In the genomic region with DNA sequence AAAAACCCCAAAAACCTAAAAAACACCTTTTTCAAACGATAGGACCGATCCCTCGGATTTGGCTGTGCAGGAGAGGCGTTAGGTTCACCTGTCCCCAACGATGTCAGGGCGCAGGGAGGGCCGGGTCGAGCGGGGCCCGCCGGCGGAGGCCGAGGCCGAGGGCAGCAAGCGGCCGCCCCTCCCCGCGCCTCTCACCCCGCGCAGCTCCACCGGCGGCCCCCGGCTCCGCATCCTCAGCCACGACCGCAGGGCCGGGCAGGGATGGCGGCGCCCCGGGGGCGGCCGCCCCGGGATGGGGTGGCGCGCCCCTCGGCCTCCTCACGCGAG, we compare ENCODE assay signal across 8 mouse cellular contexts. TPM values are rescaled to one million over a fixed set of nuclear protein-coding genes. Genes with fewer than 3 reads are reported as not detected.
A peak's percentile ranks its signal among the peaks of the same experiment; 100 is the strongest.
DNase-seq lines count a peak whose midpoint lies in the region; ATAC-seq and TF ChIP-seq lines count a peak whose summit lies in the region.

No protein-coding gene starts in this region.

- no peaks in the 10 kb centered on the region for H3K27me3 ChIP-seq in limb, embryonic 11.5 days (ENCODE audit: control insufficient read depth, insufficient read depth, low read length)
- no peaks in the 10 kb centered on the region for H3K27me3 ChIP-seq in neural tube, embryonic 15.5 days (replicated peaks)

- DNase-seq in lung, adult 2 months, result no peak
- no peak for DNase-seq in lung, postnatal 10 days
- DNase-seq in limb, embryonic 11.5 days (ENCODE audit: low spot score), result no peak
- no peak for DNase-seq in cerebellum, postnatal 25 days
- no peak for DNase-seq in ovary, postnatal 14 days (ENCODE audit: low spot score)
- DNase-seq in B cell, adult 2 months, result no peak

- peak overlapping the region; percentile 100 for H3K4me2 ChIP-seq in limb, embryonic 11.5 days (ENCODE audit: low read depth, severe bottlenecking)
- peak overlapping the region; percentile 89 for H3K4me2 ChIP-seq in neural tube, embryonic 15.5 days

- peak; percentile 72; the same call in 1 of the 2 replicates for ATAC-seq in limb, embryonic 11.5 days (ENCODE audit: insufficient number of reproducible peaks, low FRiP score, low TSS enrichment, low read depth)
- ATAC-seq in neural tube, embryonic 15.5 days (ENCODE audit: low FRiP score), result peak; percentile 65; the same call in 1 of the 2 replicates

- TF ChIP-seq CTCF in lung, adult 2 months (IDR thresholded peaks at IDR 0.05; ENCODE audit: insufficient read depth, low read length), result no peak
- no peak for TF ChIP-seq CTCF in embryonic fibroblast, embryonic 13.5 days (IDR thresholded peaks at IDR 0.05; ENCODE audit: borderline replicate concordance, insufficient read depth, low read length)

- 1% methylated on average over 38 of the region's 38 CpGs for WGBS in lung, adult 2 months
- WGBS in limb, embryonic 11.5 days, result 0% methylated on average over 27 of the region's 38 CpGs
- WGBS in neural tube, embryonic 15.5 days, result 0% methylated on average over 30 of the region's 38 CpGs

- H3K9ac ChIP-seq in limb, embryonic 11.5 days (ENCODE audit: low read length), result peak overlapping the region; percentile 79
- peak overlapping the region; percentile 82 for H3K9ac ChIP-seq in neural tube, embryonic 15.5 days (replicated peaks)

- H3K27ac ChIP-seq in embryonic fibroblast, embryonic 13.5 days (ENCODE audit: insufficient read depth, low read length), result no peak overlapping the region
- H3K27ac ChIP-seq in limb, embryonic 11.5 days (replicated peaks; ENCODE audit: low read depth, low read length), result no peak overlapping the region
- H3K27ac ChIP-seq in neural tube, embryonic 15.5 days (replicated peaks), result peak overlapping the region; percentile 95

- H3K36me3 ChIP-seq in limb, embryonic 11.5 days (ENCODE audit: control insufficient read depth, insufficient read depth, low read length), result no peaks in the 10 kb centered on the region; the same call in 1 of the 2 replicates
- peaks cover 14% of the 10 kb centered on the region for H3K36me3 ChIP-seq in neural tube, embryonic 15.5 days

- H3K4me3 ChIP-seq in lung, adult 2 months (replicated peaks; ENCODE audit: extremely low read depth, low read depth, low read length), result peak overlapping the region; percentile 79
- H3K4me3 ChIP-seq in embryonic fibroblast, embryonic 13.5 days (ENCODE audit: insufficient read depth, low read length), result peak overlapping the region; percentile 57
- peak overlapping the region; percentile 89 for H3K4me3 ChIP-seq in limb, embryonic 11.5 days (ENCODE audit: low read depth, low read length)
- peak overlapping the region; percentile 80 for H3K4me3 ChIP-seq in neural tube, embryonic 15.5 days (replicated peaks)

- no peak for TF ChIP-seq POLR2A in lung, adult 2 months (IDR thresholded peaks at IDR 0.05; ENCODE audit: borderline replicate concordance, extremely low read depth, low read depth, low read length)
- no peak for TF ChIP-seq POLR2A in embryonic fibroblast, embryonic 13.5 days (IDR thresholded peaks at IDR 0.05; ENCODE audit: low read depth, low read length)

- peaks cover 5% of the 10 kb centered on the region for H3K4me1 ChIP-seq in lung, adult 2 months (ENCODE audit: control insufficient read depth, insufficient read depth, low read length)
- H3K4me1 ChIP-seq in embryonic fibroblast, embryonic 13.5 days (ENCODE audit: control insufficient read depth, insufficient read depth, low read length), result peaks cover 5% of the 10 kb centered on the region; the same call in 1 of the 2 replicates
- H3K4me1 ChIP-seq in limb, embryonic 11.5 days (ENCODE audit: control insufficient read depth, insufficient read depth, low read length), result peaks cover 6% of the 10 kb centered on the region; the same call in 1 of the 2 replicates
- peaks cover 49% of the 10 kb centered on the region for H3K4me1 ChIP-seq in neural tube, embryonic 15.5 days

- H3K9me3 ChIP-seq in limb, embryonic 11.5 days (ENCODE audit: control insufficient read depth, low read length), result no peaks in the 10 kb centered on the region
- no peaks in the 10 kb centered on the region for H3K9me3 ChIP-seq in neural tube, embryonic 15.5 days (replicated peaks)

RNA-seq across cellular contexts. Expression of gene Map3k10, which starts 0.2 kb away (rescaled TPM):
- polyA plus RNA-seq in lung, adult 2 months (2012; rRNA removed), result 27.1 and 31.9 TPM in 2 replicates
- polyA plus RNA-seq in embryonic fibroblast, embryonic 13.5 days (2011; ENCODE audit: insufficient read length, low read depth, missing spikeins), result 26.2 and 28.1 TPM in 2 replicates
- 6.8 and 8.6 TPM in 2 replicates for polyA plus RNA-seq in limb, embryonic 11.5 days (2014; fragmentation: Nextera tagmentation; extraction: Ambion mirVana)
- polyA plus RNA-seq in neural tube, embryonic 15.5 days (2015; fragmentation: Nextera tagmentation; extraction: Ambion mirVana), result 15.3 and 21.0 TPM in 2 replicates

RNA-seq across cellular contexts. Expression of gene Zfp607b, which starts 15.0 kb away (rescaled TPM):
- 0.36 and 1.5 TPM in 2 replicates for polyA plus RNA-seq in lung, adult 2 months (2012; rRNA removed)
- polyA plus RNA-seq in embryonic fibroblast, embryonic 13.5 days (2011; ENCODE audit: insufficient read length, low read depth, missing spikeins), result 1.7 and 2.2 TPM in 2 replicates
- polyA plus RNA-seq in limb, embryonic 11.5 days (2014; fragmentation: Nextera tagmentation; extraction: Ambion mirVana), result 2.8 and 3.1 TPM in 2 replicates
- polyA plus RNA-seq in neural tube, embryonic 15.5 days (2015; fragmentation: Nextera tagmentation; extraction: Ambion mirVana), result 10.1 and 10.7 TPM in 2 replicates

RNA-seq across cellular contexts. Expression of gene Ttc9b, which starts 20.4 kb away (rescaled TPM):
- polyA plus RNA-seq in lung, adult 2 months (2012; rRNA removed), result not detected in 2 replicates
- polyA plus RNA-seq in embryonic fibroblast, embryonic 13.5 days (2011; ENCODE audit: insufficient read length, low read depth, missing spikeins), result not detected in 2 replicates
- 0.15 and 0.34 TPM in 2 replicates for polyA plus RNA-seq in limb, embryonic 11.5 days (2014; fragmentation: Nextera tagmentation; extraction: Ambion mirVana)
- 78.0 and 99.5 TPM in 2 replicates for polyA plus RNA-seq in neural tube, embryonic 15.5 days (2015; fragmentation: Nextera tagmentation; extraction: Ambion mirVana)

RNA-seq across cellular contexts. Expression of gene Zfp60, which starts 57.0 kb away (rescaled TPM):
- 1.2 and 1.9 TPM in 2 replicates for polyA plus RNA-seq in lung, adult 2 months (2012; rRNA removed)
- polyA plus RNA-seq in embryonic fibroblast, embryonic 13.5 days (2011; ENCODE audit: insufficient read length, low read depth, missing spikeins), result 18.1 and 23.5 TPM in 2 replicates
- 45.6 and 49.9 TPM in 2 replicates for polyA plus RNA-seq in limb, embryonic 11.5 days (2014; fragmentation: Nextera tagmentation; extraction: Ambion mirVana)
- polyA plus RNA-seq in neural tube, embryonic 15.5 days (2015; fragmentation: Nextera tagmentation; extraction: Ambion mirVana), result 81.5 and 89.4 TPM in 2 replicates

Comparison
In these comparisons a context has a peak if more than half of its experiments do, and no peak if none do; other contexts are left out.
1. RNA of gene Ttc9b, which starts 20.4 kb away (polyA plus RNA-seq): 78.0 to 99.5 TPM in neural tube, embryonic 15.5 days; 0.15 to 0.34 TPM in limb, embryonic 11.5 days, not detected in lung, adult 2 months and not detected in embryonic fibroblast, embryonic 13.5 days; every median in the first group is over 10 times any median in the second.
2. Peak in every context shown above with its lines, with median percentiles within 50 percentile points of each other: H3K4me3 ChIP-seq.